Mouse (Mus musculus) mesoderm, embryonic 11.5 days (tissue): ENCODE results near the gene Golgb1.

Experiments
- DNase-seq: peaks from one replicate; pipeline ENCODE4 v3.0.0-alpha.2; 2012; ENCODE audit warnings: low read depth, low spot score

Golgb1 gene

DNA sequence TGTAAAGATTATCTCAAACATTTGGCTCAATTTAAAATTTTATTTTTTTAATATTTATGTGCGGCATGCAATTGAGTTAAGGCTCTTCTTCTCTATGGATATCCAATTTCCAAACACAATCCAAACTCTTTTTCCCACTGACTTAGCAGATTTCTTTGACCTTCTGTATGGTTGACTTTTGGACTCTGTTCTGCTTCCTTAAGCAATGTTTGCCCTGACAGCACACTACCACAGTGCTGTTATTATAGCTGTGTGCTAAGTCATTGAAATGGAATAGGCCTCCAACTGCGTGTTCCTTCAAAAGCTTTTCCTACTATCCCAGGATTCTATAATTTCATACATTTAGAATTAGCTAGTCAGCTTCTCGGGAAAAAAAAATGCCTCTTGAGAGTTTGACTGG lies 68.7 kb downstream of the Golgb1 start:
- DNase-seq, result no peak

DNA sequence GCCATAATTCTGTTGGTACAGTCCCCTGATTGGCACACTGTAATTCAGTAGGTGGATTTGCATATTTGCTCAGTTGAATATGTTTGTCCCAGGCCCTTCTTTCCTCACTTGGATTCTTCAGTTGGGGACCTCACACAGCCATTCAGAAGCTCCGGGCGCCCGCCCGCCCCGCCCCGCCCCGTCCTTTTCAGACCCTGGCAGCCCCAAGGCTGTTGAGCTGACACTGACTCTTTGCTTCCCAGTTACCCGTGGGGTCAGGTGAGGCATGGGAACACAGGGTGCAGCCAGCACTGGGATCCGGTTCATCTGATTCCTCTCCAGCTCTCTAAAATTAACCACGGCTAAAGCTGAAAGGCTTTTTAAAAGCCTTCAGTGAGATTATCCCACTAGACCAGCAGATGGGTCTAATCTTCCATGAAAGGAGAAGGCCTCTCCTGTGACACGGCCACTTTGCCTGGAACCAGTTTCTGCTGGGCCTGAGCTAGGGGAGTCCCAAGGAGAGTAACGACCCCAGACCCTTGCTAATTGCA lies 70.0 kb downstream of the Golgb1 start:
- DNase-seq, result no peak

DNA sequence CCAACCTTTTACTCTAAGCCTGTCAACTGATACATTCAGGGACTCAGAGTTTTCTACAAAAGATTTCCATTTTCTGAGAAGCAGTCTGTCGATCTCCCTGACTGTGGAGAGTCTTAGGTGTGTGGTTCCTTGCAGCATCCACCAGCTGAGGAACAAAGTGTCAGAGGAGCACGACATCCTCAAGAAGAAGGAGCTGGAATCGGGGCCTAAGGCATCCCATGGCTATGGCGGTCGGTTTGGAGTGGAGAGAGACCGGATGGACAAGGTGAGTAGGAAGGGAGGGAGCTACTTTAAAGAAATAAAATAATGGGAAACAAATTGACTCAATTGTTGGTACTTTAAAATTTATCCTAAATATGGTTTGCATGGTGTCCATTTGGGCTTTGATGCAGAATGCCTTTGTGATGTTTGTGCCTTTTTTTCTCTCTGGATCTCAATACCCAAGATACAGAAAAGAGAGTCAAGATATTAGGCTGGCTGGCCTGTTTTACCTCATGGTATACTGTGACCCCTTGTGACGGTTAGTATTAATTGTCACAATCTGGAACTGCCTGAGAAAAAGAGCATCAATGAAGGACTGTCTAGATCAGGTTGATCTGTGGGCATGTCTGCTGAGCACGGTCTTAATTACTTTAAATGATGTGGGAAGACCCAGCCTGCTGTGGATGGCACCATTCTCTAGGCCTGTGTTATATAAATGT lies 71.7 kb downstream of the Golgb1 start:
- no peak for DNase-seq

DNA sequence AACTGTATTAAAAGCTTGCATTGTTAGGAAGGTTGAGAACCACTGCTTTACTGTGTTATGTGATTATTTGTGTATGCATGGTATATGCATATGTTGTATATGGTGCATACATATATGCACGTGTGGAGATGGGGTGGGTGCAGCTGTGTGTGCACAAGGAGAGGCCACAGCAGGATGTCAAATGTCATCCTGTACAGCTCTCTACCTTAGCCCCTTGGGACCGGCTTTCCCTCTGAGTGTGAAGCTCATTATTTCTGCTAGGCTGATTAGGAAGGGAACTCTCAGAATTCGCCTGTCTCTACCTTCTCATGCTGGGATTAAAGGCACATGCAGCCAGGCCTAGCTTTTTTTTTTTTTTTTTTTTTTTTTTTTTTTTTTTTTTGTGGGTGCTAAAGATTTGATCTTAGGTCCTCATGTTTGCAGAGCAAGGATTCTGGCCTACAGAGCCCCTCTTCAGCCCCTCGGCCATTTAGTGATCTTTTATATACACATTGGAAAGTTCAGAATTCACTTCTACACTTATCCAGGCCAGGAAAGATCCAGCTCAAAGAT lies 72.8 kb downstream of the Golgb1 start:
- DNase-seq, result no peak

DNA sequence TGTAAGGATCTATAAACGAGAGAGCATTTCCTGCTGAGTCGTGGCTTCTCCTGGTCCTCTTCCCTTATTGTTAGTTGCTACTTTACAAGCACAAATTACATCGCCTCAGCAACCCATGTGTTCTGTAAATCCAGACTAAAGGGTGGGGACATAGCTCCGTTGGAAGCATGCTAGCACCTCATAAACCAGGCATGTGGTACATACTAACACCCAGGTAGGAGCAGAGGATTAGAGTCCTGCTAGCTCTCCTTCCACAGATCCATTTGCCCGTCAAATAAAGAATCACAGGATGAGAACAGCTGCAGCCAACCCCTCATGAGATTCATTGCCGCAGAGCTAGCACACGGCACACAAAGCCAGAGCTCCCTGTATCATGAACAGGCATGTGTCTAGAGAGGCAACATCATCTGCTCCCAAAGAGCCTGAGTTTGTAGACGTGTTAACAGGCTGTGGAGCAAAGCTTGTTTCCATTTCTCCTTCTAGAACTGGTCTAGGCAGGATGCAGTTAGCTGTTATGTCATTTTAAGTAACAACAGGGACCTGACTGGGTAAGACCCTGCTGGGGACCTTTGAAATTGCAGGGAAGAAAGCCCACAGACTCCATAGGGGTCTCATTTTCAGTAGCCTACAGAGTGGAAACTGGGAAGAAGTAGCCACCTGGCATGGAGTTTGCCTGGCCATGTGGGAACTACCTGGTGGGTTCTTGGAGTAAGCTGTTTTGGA lies 74.8 kb downstream of the Golgb1 start:
- DNase-seq, result no peak

DNA sequence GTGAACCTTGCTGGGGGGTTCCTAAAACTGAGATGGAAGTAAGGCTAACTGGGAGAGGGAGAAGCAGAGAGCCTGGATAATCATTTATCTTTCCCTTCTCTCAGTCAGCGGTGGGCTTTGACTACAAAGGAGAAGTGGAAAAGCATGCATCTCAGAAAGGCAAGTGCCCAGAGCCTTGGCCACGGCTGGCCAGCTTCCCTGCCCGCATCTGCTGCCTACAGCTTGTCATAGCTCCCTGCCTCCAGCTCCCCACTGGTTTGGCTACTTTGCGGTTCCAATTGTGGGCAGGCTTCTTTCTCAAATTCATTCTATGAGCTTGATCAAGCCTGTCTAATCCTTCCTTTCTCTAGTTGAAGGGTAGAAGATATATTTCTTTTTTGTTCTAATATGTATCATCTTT lies 76.1 kb downstream of the Golgb1 start:
- no peak for DNase-seq

DNA sequence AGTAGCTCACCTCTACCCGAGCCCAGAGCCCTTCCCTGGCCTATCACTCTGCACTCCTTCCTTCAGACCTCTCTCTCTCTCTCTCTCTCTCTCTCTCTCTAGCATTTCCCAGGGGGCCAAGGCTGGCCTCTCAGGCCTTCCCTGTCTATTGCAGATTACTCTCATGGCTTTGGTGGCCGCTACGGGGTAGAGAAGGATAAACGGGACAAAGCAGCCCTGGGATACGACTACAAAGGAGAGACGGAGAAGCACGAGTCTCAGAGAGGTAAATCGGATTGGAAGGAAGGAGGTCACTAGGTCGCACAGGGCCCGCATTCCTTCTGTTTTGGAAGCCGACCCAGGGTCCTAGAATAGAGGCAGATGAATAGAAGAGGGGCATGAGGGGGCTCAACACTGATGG lies 80.2 kb downstream of the Golgb1 start:
- no peak for DNase-seq

DNA sequence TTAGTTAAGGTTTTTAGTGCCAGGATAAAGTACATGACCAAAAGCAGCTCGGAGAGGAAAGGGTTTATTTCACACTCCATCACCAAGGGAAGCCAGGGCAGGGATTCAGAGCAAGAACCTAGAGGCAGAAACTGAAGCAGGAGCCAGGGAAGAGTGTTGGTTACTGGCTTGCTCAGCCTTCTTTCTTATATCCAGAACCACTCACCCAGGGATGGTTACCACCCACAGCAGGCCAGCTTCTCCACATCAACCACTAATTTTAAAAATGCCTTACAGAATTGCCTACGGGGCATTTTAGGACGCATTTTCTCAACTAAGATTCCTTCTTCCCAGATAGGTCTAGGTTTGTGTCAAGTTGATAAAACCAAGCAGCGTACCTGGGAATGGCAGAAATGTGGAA lies 88.5 kb downstream of the Golgb1 start:
- DNase-seq, result no peak

DNA sequence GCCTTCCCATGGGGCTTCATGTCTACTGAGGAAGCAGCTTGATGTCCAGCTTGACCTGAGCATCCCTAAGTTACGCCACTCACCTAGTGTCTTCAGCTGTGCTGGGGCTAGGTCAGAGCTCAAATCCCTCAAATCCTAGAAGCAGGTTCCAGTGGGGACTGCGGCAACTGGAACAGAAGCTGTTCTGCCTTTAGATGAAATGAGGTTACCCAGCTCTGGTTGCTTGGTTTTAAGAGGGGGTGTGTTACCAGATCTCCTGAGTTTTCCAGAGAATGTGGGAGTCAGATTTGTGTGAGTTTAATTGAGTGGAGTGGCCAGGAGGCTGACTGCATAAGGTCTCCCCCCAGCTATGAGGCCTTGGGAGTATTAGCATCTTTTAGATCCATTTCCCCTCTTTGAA lies 104.2 kb downstream of the Golgb1 start:
- DNase-seq, result no peak
